Mouse (Mus musculus): ENCODE results near the gene Tax1bp3. TPM values are rescaled to one million over a fixed set of nuclear protein-coding genes. Genes with fewer than 3 reads are reported as not detected.

The Tax1bp3 gene
- polyA plus RNA-seq, 1 experiment, result 70.9 TPM

DNA sequence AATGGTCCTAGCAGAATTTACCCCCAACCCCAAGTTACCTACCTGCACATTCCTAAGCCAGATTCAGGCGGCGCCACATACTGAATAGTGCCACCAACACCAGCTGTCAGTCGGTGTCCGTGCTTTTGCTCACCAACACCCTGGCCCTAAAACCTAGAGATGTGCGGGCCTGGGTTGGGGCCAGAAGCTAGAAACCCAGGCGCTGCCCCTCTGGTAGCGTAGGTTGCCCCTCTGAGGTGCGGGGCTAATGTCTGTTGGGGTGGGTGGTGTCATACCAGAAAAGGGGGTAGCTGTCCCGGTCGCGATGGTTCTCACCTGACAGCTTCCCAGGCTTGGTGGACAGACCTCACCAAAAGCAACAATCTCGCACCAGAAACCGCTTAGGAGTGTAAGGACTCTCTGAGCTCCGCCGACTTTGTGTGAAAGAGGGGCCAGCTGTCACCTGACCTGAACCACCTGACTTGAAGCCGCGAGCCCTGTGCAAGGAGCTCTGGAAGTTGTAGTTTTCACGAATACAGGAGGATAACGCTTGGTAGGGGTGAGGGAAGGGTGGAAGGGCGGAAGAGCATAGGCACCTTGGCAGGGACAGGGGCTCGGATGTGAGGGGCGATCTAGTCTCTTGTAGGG is 21.8 kb downstream of the Tax1bp3 start, which contains the start of gene Ctns:
Gene Ctns, minus strand, starts transcription at position 440 of the 627 bp plus-strand sequence.
- Histone ChIP-seq H3K27ac (replicated peaks; ENCODE audit: low read depth, low read length) (peak within 1 kb of the TSS; percentile 83), H3K4me1 (ENCODE audit: control insufficient read depth, insufficient read depth, insufficient read length, low read length) (peaks cover 5% of the 10 kb centered on the region; the same call in 1 of the 2 replicates), H3K4me3 (ENCODE audit: insufficient read depth, low read depth, low read length) (peak within 1 kb of the TSS; percentile 88)

DNA sequence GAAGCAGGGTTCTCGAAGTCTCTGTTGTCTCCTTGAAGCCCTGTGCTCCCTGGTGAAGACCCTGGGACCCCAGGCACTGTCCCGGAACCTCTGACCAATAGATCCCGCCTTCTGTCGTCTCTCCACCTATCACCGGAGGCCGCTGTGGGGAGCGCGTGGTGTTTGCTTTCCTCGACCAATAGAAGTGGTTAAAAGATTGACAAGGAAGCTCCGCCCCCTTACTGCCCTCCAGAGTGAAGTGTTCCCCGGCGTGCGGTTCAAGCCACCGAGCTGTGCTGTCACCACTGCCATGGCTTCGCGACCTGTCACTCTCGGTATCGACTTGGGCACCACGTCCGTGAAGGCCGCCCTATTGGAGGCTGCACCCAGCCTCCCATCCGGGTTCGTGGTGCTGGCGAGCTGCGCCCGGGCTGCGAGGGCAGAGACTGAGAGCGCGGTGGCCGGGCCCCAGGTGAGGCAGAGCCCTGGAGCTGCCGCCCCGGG is 22.4 kb downstream of the Tax1bp3 start, which contains the start of gene Shpk:
Gene Shpk, plus strand, starts transcription at position 231 of the 483 bp plus-strand sequence.
- peak within 1 kb of the TSS; percentile 83 for H3K27ac ChIP-seq (replicated peaks; ENCODE audit: low read depth, low read length)

GRCm38 (mm10) chr11:73199879-73200278 is 23.0 kb downstream of the Tax1bp3 start:
- H3K4me3 ChIP-seq (ENCODE audit: insufficient read depth, low read depth, low read length), result peak overlapping the region; percentile 88
- H3K4me1 ChIP-seq (ENCODE audit: control insufficient read depth, insufficient read depth, insufficient read length, low read length), result peaks cover 5% of the 10 kb centered on the region; the same call in 1 of the 2 replicates
- H3K27ac ChIP-seq (replicated peaks; ENCODE audit: low read depth, low read length), result 0 out of 2 replicates have a peak overlapping the region, but pooled peaks have one; percentile 61

More for the DNA sequence above, 22.4 kb downstream of the Tax1bp3 start, which contains the start of gene Shpk:
- Histone ChIP-seq H3K4me1 (ENCODE audit: control insufficient read depth, insufficient read depth, insufficient read length, low read length) (peaks cover 5% of the 10 kb centered on the region; the same call in 1 of the 2 replicates), H3K4me3 (ENCODE audit: insufficient read depth, low read depth, low read length) (peak within 1 kb of the TSS; percentile 88)

- peaks cover 5% of the 10 kb centered on the region; the same call in 1 of the 2 replicates for H3K4me1 ChIP-seq (ENCODE audit: control insufficient read depth, insufficient read depth, insufficient read length, low read length)
- H3K4me3 ChIP-seq (ENCODE audit: insufficient read depth, low read depth, low read length), result no peak overlapping the region
- H3K27ac ChIP-seq (replicated peaks; ENCODE audit: low read depth, low read length), result peak overlapping the region; percentile 56
These were observed 24.1 kb downstream of the Tax1bp3 start for GRCm38 (mm10) chr11:73201021-73201420.

DNA sequence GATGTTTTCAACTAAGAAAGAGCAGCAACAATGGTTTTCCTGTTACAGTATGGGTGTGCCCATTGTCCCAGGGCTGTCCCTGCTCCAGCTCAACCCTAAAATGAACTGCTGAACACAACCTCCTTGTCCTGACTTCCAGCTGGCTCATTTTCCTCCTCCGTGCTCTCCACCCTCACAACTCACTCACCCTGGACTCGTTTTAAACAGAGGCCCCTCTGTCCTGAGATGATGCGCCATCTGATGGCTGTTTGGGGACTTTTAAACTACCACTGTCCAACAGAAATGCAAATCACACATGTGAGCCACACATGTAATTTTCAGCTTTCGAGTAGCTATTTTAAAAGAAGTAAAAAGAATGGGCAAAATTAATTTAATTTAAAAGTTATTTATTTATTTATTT is 24.7 kb downstream of the Tax1bp3 start:
- Histone ChIP-seq H3K4me1 (ENCODE audit: control insufficient read depth, insufficient read depth, insufficient read length, low read length) (peaks cover 5% of the 10 kb centered on the region; the same call in 1 of the 2 replicates), H3K4me3 (ENCODE audit: insufficient read depth, low read depth, low read length) (no peak overlapping the region), H3K27ac (replicated peaks; ENCODE audit: low read depth, low read length) (peak overlapping the region; percentile 56; the same call in 1 of the 2 replicates)

DNA sequence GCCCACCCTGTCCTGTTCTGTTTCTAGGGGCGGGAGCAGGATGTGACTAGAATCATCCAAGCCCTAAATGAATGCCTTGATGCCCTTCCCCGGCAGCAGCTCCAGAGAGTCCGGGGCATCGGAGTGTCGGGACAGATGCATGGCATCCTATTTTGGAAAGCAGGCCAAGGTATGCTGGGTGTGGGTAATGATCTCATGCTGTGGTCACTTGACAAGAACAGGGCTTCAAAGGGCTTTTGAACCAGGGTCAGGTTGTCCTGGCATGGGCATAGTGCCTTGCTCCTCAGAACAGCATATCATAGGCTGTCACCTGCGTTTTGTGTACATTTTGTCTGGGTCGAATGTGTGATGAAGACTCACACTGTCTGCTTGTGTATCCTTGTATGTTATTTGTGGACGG is 27.0 kb downstream of the Tax1bp3 start:
- Histone ChIP-seq H3K4me1 (ENCODE audit: control insufficient read depth, insufficient read depth, insufficient read length, low read length) (peaks cover 5% of the 10 kb centered on the region; the same call in 1 of the 2 replicates), H3K27ac (replicated peaks; ENCODE audit: low read depth, low read length) (no peak overlapping the region), H3K4me3 (ENCODE audit: insufficient read depth, low read depth, low read length) (no peak overlapping the region)

DNA sequence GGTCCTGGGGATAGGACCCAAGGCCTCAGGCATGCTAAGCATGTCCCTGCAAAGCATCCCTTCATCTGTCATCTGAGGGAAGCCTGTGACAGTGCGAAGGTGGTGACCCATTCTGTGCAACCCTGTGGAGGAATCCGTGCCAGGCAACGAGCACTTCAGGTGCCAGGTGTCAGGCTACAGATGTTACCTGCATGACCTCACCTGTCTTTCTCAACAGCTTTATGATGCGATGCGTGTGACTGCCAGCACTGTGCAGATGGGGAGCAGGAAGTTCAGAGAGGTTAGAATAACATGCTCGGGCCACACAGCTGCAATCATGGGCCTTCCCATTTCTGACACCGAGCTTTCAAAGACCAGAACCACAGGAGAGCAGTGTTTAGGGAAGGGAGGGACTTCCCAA is 28.3 kb downstream of the Tax1bp3 start:
- Histone ChIP-seq H3K4me1 (ENCODE audit: control insufficient read depth, insufficient read depth, insufficient read length, low read length) (peaks cover 5% of the 10 kb centered on the region; the same call in 1 of the 2 replicates), H3K27ac (replicated peaks; ENCODE audit: low read depth, low read length) (no peak overlapping the region), H3K4me3 (ENCODE audit: insufficient read depth, low read depth, low read length) (no peak overlapping the region)

DNA sequence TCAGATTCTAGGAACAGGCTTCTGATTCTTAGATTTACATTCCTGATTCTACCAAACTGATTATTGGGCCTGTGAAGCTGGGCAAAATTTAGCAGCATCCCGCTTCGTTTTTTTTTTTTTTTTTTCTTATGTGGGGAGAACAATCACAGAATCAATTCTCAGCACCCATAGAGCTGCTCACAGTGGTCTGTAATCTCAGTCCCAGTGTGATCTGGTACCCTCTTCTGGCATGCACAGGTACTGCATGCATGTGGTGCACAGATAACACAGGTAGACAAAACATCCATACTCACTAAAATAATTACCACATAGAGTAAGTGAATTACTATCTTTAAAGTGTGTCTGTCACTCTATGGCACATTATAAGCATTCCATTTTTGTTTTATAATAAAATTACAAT is 30.7 kb downstream of the Tax1bp3 start:
- Histone ChIP-seq H3K4me3 (ENCODE audit: insufficient read depth, low read depth, low read length) (no peak overlapping the region), H3K4me1 (ENCODE audit: control insufficient read depth, insufficient read depth, insufficient read length, low read length) (no peaks in the 10 kb centered on the region), H3K27ac (replicated peaks; ENCODE audit: low read depth, low read length) (no peak overlapping the region)

DNA sequence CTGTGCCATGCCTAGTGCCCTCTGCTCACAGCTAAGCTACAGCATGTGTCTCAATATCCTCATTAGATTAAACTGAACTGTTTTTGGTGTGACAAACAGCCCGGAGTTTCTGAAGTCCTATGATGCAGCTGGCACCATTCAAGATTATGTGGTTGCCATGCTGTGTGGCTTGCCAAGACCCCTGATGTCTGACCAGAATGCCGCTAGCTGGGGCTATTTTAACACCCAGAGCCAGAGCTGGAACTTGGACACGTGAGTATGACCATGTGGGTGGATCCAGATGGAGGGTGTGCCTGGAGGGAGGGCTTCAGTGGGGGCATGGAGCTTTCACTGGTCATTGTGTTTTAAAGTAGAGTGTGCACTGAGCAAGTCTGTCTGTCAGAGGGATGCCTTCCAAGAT is 37.1 kb downstream of the Tax1bp3 start:
- Histone ChIP-seq H3K4me3 (ENCODE audit: insufficient read depth, low read depth, low read length) (no peak overlapping the region), H3K4me1 (ENCODE audit: control insufficient read depth, insufficient read depth, insufficient read length, low read length) (no peaks in the 10 kb centered on the region; the same call in 1 of the 2 replicates), H3K27ac (replicated peaks; ENCODE audit: low read depth, low read length) (no peak overlapping the region)

GRCm38 (mm10) chr11:73219671-73220070 is 42.8 kb downstream of the Tax1bp3 start:
- H3K4me1 ChIP-seq (ENCODE audit: control insufficient read depth, insufficient read depth, insufficient read length, low read length), result no peaks in the 10 kb centered on the region; the same call in 1 of the 2 replicates
- H3K27ac ChIP-seq (replicated peaks; ENCODE audit: low read depth, low read length), result no peak overlapping the region
- H3K4me3 ChIP-seq (ENCODE audit: insufficient read depth, low read depth, low read length), result no peak overlapping the region

- H3K4me3 ChIP-seq (ENCODE audit: insufficient read depth, low read depth, low read length), result no peak overlapping the region
- H3K27ac ChIP-seq (replicated peaks; ENCODE audit: low read depth, low read length), result no peak overlapping the region
- no peaks in the 10 kb centered on the region; the same call in 1 of the 2 replicates for H3K4me1 ChIP-seq (ENCODE audit: control insufficient read depth, insufficient read depth, insufficient read length, low read length)
These were observed 43.8 kb downstream of the Tax1bp3 start for GRCm38 (mm10) chr11:73220651-73221050.

- H3K4me3 ChIP-seq (ENCODE audit: insufficient read depth, low read depth, low read length), result no peak overlapping the region
- no peak overlapping the region for H3K27ac ChIP-seq (replicated peaks; ENCODE audit: low read depth, low read length)
- no peaks in the 10 kb centered on the region for H3K4me1 ChIP-seq (ENCODE audit: control insufficient read depth, insufficient read depth, insufficient read length, low read length)
These were observed 46.0 kb downstream of the Tax1bp3 start for GRCm38 (mm10) chr11:73222846-73223245.

DNA sequence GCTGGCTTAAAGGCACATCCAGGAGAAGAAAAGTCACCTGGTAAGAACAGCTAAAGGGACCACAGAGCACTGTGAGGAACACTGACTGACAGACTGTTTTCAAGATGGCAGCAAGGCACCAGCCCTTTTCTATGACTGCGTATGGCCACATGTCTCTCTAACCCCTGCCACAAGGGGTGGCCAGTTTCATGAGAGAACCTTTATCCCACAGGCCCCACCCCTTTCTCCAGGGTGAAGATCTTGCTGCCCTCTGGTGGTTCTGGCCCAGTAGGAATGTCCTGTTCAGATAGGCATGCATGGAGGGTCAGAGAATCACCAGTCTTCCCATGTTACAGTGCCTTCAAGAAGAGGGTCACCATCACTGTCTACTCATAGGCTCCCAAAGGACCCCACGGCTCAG is 47.1 kb downstream of the Tax1bp3 start:
- no peak overlapping the region for H3K27ac ChIP-seq (replicated peaks; ENCODE audit: low read depth, low read length)
- H3K4me1 ChIP-seq (ENCODE audit: control insufficient read depth, insufficient read depth, insufficient read length, low read length), result no peaks in the 10 kb centered on the region; the same call in 1 of the 2 replicates
- no peak overlapping the region for H3K4me3 ChIP-seq (ENCODE audit: insufficient read depth, low read depth, low read length)

DNA sequence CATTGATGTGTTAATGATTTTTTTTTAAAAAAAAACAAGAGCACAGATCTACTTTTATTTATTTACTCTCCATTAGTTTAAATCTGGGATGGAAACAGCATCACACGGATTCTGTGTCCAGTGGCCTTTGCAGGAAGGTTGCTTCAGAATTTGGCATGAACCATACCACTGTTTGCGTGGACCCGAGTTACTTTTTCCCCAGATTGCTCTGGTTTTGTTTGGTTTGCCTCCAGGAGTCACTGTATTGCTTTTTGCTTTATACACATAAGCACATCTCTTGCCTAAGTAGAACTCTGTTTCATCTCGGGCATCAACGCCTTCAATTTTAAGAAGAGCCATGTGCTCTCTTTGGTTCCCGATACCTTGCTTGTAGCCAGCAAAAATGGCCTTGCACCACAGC is 49.0 kb downstream of the Tax1bp3 start:
- Histone ChIP-seq H3K27ac (replicated peaks; ENCODE audit: low read depth, low read length) (no peak overlapping the region), H3K4me1 (ENCODE audit: control insufficient read depth, insufficient read depth, insufficient read length, low read length) (no peaks in the 10 kb centered on the region; the same call in 1 of the 2 replicates), H3K4me3 (ENCODE audit: insufficient read depth, low read depth, low read length) (no peak overlapping the region)

DNA sequence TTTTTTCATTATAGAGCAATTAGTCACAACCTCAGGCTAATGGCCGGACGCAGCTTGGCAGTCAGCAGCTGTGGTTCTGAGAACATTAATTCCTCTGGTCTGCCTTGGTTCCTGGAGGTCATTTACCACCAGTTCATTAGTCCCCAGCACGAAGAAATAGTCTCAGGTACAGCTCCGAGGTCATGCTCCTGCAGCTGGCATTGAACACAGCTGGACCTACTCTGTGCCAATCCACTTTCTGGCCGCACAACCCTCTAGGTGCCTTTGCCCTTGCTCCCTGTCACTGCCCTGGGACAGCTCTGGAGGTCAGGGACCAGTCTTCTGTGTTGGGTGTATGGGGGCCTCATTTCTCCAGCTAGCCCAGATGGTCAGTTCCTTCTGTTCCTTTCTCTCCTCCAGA is 52.0 kb downstream of the Tax1bp3 start:
- no peak overlapping the region for H3K4me3 ChIP-seq (ENCODE audit: insufficient read depth, low read depth, low read length)
- no peaks in the 10 kb centered on the region; the same call in 1 of the 2 replicates for H3K4me1 ChIP-seq (ENCODE audit: control insufficient read depth, insufficient read depth, insufficient read length, low read length)
- H3K27ac ChIP-seq (replicated peaks; ENCODE audit: low read depth, low read length), result no peak overlapping the region

DNA sequence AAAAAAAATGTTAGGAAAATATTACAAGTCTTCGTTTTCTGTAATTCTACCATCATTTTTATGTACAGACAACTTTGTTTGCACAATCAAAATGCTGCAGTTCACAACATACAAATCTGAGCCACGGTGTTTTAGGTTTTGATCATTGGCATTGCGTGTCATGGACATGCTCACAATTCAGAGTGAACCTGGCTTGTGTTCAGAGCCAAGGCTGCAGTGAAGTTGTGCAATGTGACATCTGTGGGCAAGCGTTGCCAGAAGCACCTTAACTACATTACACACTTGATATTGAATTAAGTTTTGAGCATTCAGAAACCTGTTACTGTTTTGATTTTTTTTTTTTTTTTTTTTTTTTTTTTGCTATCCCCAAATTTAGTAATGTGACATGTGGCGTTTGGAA is 53.2 kb downstream of the Tax1bp3 start:
- no peak overlapping the region for H3K27ac ChIP-seq (replicated peaks; ENCODE audit: low read depth, low read length)
- H3K4me3 ChIP-seq (ENCODE audit: insufficient read depth, low read depth, low read length), result no peak overlapping the region
- peaks cover 2% of the 10 kb centered on the region for H3K4me1 ChIP-seq (ENCODE audit: control insufficient read depth, insufficient read depth, insufficient read length, low read length)

Data from brown adipose tissue, adult 24 weeks (tissue).